24 mouse cellular contexts compared by ENCODE assay signal in the genomic region with DNA sequence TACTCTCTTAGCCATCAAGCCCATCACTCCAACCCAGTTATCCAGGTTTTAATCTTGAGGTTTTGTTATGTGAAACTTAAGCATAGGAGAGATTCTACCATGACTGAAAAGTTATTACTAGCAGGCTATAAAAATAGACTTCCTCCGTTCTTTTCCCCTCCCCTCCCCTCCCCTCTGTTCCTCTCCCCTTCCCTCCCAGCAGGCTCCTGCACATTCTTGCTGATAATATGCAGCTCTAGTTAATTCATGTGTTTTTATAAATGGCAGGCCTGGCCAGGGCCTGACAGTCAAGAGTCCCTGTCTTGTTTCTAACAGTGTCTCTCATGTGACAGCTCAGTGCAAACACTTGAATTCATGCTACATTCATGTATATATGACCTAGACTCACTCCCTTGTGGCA. TPM values are rescaled to one million over a fixed set of nuclear protein-coding genes. Genes with fewer than 3 reads are reported as not detected.
DNase-seq lines count a peak whose midpoint lies in the region; ATAC-seq and TF ChIP-seq lines count a peak whose summit lies in the region.
"Had no signal": no experiment of that assay in that cellular context is flagged by ENCODE, and none has a peak within 500 bp of the region (broad histone marks: within the 10 kb centered on the region; RNA-seq: fewer than 3 reads in every experiment).

No protein-coding gene starts in this region.

- no peak for DNase-seq in heart, embryonic 10.5 days (ENCODE audit: low spot score)
- no peak for DNase-seq in heart, postnatal 14 days
- DNase-seq in heart, postnatal 0 days (ENCODE audit: low spot score), result peak; percentile 64
- no peak for DNase-seq in heart, adult 11 months
- DNase-seq: adrenal gland, adult 2 months; adrenal gland, postnatal 14 days; cerebellum, adult 11 months; cerebellum, adult 2 months; cerebellum, adult 9-11 months; cerebellum, postnatal 25 days; forebrain, postnatal 0 days; gastrocnemius, postnatal 10 days; gastrocnemius, postnatal 36 days; kidney, adult 2 months had no signal

- no peaks in the 10 kb centered on the region for H3K9me3 ChIP-seq in heart, embryonic 11.5 days (replicated peaks; ENCODE audit: control insufficient read depth, low read length)
- H3K9me3 ChIP-seq in heart, embryonic 10.5 days, result no peaks in the 10 kb centered on the region
- no peaks in the 10 kb centered on the region for H3K9me3 ChIP-seq in heart, embryonic 14.5 days (ENCODE audit: control insufficient read depth, low read length)
- H3K9me3 ChIP-seq in heart, postnatal 0 days (replicated peaks; ENCODE audit: control insufficient read depth, low read length), result no peaks in the 10 kb centered on the region
- H3K9me3 ChIP-seq: embryonic facial prominence, embryonic 12.5 days; embryonic facial prominence, embryonic 15.5 days; hindbrain, embryonic 12.5 days; hindbrain, embryonic 15.5 days had no signal

- WGBS in heart, embryonic 11.5 days (ENCODE audit: insufficient replicate concordance), result 26% methylated on average over 1 of the region's 1 CpGs
- 44% methylated on average over 1 of the region's 1 CpGs for WGBS in heart, embryonic 10.5 days
- WGBS in heart, embryonic 14.5 days, result 21% methylated on average over 1 of the region's 1 CpGs
- 10% methylated on average over 1 of the region's 1 CpGs for WGBS in heart, postnatal 0 days

- peaks cover 22% of the 10 kb centered on the region for H3K36me3 ChIP-seq in heart, embryonic 11.5 days (ENCODE audit: control insufficient read depth, insufficient read depth, low read length)
- H3K36me3 ChIP-seq in heart, embryonic 10.5 days, result peaks cover 96% of the 10 kb centered on the region
- peaks cover 97% of the 10 kb centered on the region for H3K36me3 ChIP-seq in heart, embryonic 14.5 days (ENCODE audit: control insufficient read depth, insufficient read depth, low read length)
- peaks cover 94% of the 10 kb centered on the region for H3K36me3 ChIP-seq in heart, postnatal 0 days (replicated peaks; ENCODE audit: control insufficient read depth, insufficient read depth, low read length)

- no peak for ATAC-seq in heart, embryonic 11.5 days (replicated peaks; ENCODE audit: insufficient number of reproducible peaks, low FRiP score, low TSS enrichment)
- ATAC-seq in heart, embryonic 14.5 days (ENCODE audit: insufficient number of reproducible peaks, insufficient read depth, low FRiP score, low read depth), result no peak; the same call in 1 of the 2 replicates
- peak; percentile 62 for ATAC-seq in heart, postnatal 0 days (ENCODE audit: insufficient read depth, low read depth)
- ATAC-seq: CD4-positive, CD25-positive, alpha-beta regulatory T cell, adult 4 months; forebrain, embryonic 14.5 days; forebrain, postnatal 0 days; intestine, postnatal 0 days had no signal

- no peak for TF ChIP-seq EP300 in heart, postnatal 0 days (IDR thresholded peaks at IDR 0.05; ENCODE audit: low read depth)

- intact Hi-C loops in heart, postnatal 14 days (cut with DNase I), result no loop called here

- H3K27ac ChIP-seq in heart, embryonic 11.5 days (ENCODE audit: low read depth, low read length), result peak overlapping the region; percentile 41
- no peak overlapping the region for H3K27ac ChIP-seq in heart, embryonic 10.5 days
- peak overlapping the region; percentile 83 for H3K27ac ChIP-seq in heart, embryonic 14.5 days (replicated peaks in 1 of 2; ENCODE audit: control insufficient read depth in 1 of 2, insufficient read depth in 1 of 2, low read depth in 2 of 2, low read length in 2 of 2)
- H3K27ac ChIP-seq in heart, postnatal 0 days (ENCODE audit: low read depth), result peak overlapping the region; percentile 70
- H3K27ac ChIP-seq: embryonic facial prominence, embryonic 12.5 days; embryonic facial prominence, embryonic 15.5 days; hindbrain, embryonic 12.5 days; hindbrain, embryonic 15.5 days had no signal

- H3K4me2 ChIP-seq in heart, embryonic 11.5 days, result 0 out of 2 replicates have a peak overlapping the region, but pooled peaks have one; percentile 1
- peak overlapping the region; percentile 40 for H3K4me2 ChIP-seq in heart, embryonic 14.5 days (ENCODE audit: low read length)
- 0 out of 2 replicates have a peak overlapping the region, but pooled peaks have one; percentile 7 for H3K4me2 ChIP-seq in heart, postnatal 0 days (ENCODE audit: low read depth, low read length)
- H3K4me2 ChIP-seq: embryonic facial prominence, embryonic 12.5 days; embryonic facial prominence, embryonic 15.5 days; hindbrain, embryonic 12.5 days; hindbrain, embryonic 15.5 days had no signal

- H3K4me1 ChIP-seq in heart, embryonic 11.5 days (ENCODE audit: control insufficient read depth, insufficient read depth, low read length), result peaks cover 9% of the 10 kb centered on the region; the same call in 1 of the 2 replicates
- peaks cover 15% of the 10 kb centered on the region; the same call in 1 of the 2 replicates for H3K4me1 ChIP-seq in heart, embryonic 10.5 days
- H3K4me1 ChIP-seq in heart, embryonic 14.5 days (ENCODE audit: control insufficient read depth in 2 of 2, insufficient read depth in 2 of 2, low read length in 2 of 2), result peaks cover 10 to 29% of the 10 kb centered on the region in 2 experiments
- H3K4me1 ChIP-seq in heart, postnatal 0 days (ENCODE audit: control insufficient read depth, insufficient read depth), result peaks cover 14% of the 10 kb centered on the region
- H3K4me1 ChIP-seq: embryonic facial prominence, embryonic 12.5 days; embryonic facial prominence, embryonic 15.5 days; hindbrain, embryonic 12.5 days; hindbrain, embryonic 15.5 days had no signal

- no peak for TF ChIP-seq CTCF in heart, postnatal 0 days (IDR thresholded peaks at IDR 0.05; ENCODE audit: low read depth)

- H3K27me3 ChIP-seq in heart, embryonic 11.5 days (ENCODE audit: control insufficient read depth, insufficient read depth, low read length), result no peaks in the 10 kb centered on the region
- H3K27me3 ChIP-seq in heart, embryonic 10.5 days (ENCODE audit: insufficient read depth, poor library complexity, severe bottlenecking), result no peaks in the 10 kb centered on the region
- H3K27me3 ChIP-seq in heart, embryonic 14.5 days (ENCODE audit: control insufficient read depth, insufficient read depth, low read length), result no peaks in the 10 kb centered on the region
- H3K27me3 ChIP-seq in heart, postnatal 0 days (ENCODE audit: control insufficient read depth, insufficient read depth, low read length), result no peaks in the 10 kb centered on the region
- H3K27me3 ChIP-seq: embryonic facial prominence, embryonic 12.5 days; embryonic facial prominence, embryonic 15.5 days; hindbrain, embryonic 12.5 days; hindbrain, embryonic 15.5 days had no signal

- H3K9ac ChIP-seq in heart, embryonic 11.5 days (ENCODE audit: low read depth, low read length), result no peak overlapping the region
- H3K9ac ChIP-seq in heart, embryonic 14.5 days (ENCODE audit: low read length), result peak overlapping the region; percentile 55
- H3K9ac ChIP-seq in heart, postnatal 0 days (replicated peaks; ENCODE audit: low read depth, low read length), result no peak overlapping the region
- H3K9ac ChIP-seq: embryonic facial prominence, embryonic 12.5 days; embryonic facial prominence, embryonic 15.5 days; forebrain, postnatal 0 days; hindbrain, embryonic 12.5 days; hindbrain, embryonic 15.5 days had no signal

- H3K4me3 ChIP-seq in heart, embryonic 11.5 days (ENCODE audit: low read depth, low read length), result no peak overlapping the region
- H3K4me3 ChIP-seq in heart, embryonic 10.5 days, result no peak overlapping the region
- H3K4me3 ChIP-seq in heart, embryonic 14.5 days (ENCODE audit: control insufficient read depth in 1 of 2, insufficient read depth in 1 of 2, low read depth in 1 of 2, low read length in 2 of 2), result no peak overlapping the region
- H3K4me3 ChIP-seq in heart, postnatal 0 days (ENCODE audit: low read depth, low read length), result no peak overlapping the region
- H3K4me3 ChIP-seq: embryonic facial prominence, embryonic 12.5 days; embryonic facial prominence, embryonic 15.5 days; hindbrain, embryonic 12.5 days; hindbrain, embryonic 15.5 days had no signal

RNA-seq across cellular contexts. Expression of gene Lamp1, which starts 11.5 kb away (rescaled TPM):
- polyA plus RNA-seq in heart, embryonic 11.5 days (2014; fragmentation: Nextera tagmentation; extraction: Ambion mirVana), result 334 and 393 TPM in 2 replicates
- 290 and 334 TPM in 2 replicates for polyA plus RNA-seq in heart, embryonic 10.5 days (2016; fragmentation: Nextera tagmentation; extraction: Ambion mirVana)
- 355 and 361 TPM in 2 replicates for polyA plus RNA-seq in heart, embryonic 14.5 days (2014; fragmentation: Nextera tagmentation; extraction: Ambion mirVana)
- total RNA-seq in heart, postnatal 14 days (2021), result 100 to 1,000 TPM; 328 to 332 TPM
- 317 and 327 TPM in 2 replicates for total RNA-seq in heart, postnatal 0 days (2014; rRNA removed; ENCODE audit: low replicate concordance)
- polyA plus RNA-seq in heart, postnatal 0 days (2015; fragmentation: Nextera tagmentation; extraction: Ambion mirVana), result 266 and 267 TPM in 2 replicates

RNA-seq across cellular contexts. Expression of gene Grtp1, which starts 29.9 kb away (rescaled TPM):
- 28.2 and 30.6 TPM in 2 replicates for polyA plus RNA-seq in heart, embryonic 11.5 days (2014; fragmentation: Nextera tagmentation; extraction: Ambion mirVana)
- polyA plus RNA-seq in heart, embryonic 10.5 days (2016; fragmentation: Nextera tagmentation; extraction: Ambion mirVana), result 30.5 and 34.0 TPM in 2 replicates
- 19.6 and 21.3 TPM in 2 replicates for polyA plus RNA-seq in heart, embryonic 14.5 days (2014; fragmentation: Nextera tagmentation; extraction: Ambion mirVana)
- total RNA-seq in heart, postnatal 14 days (2021), result 1 to 10 TPM; 2.8 to 2.9 TPM
- 4.4 and 9.9 TPM in 2 replicates for total RNA-seq in heart, postnatal 0 days (2014; rRNA removed; ENCODE audit: low replicate concordance)
- polyA plus RNA-seq in heart, postnatal 0 days (2015; fragmentation: Nextera tagmentation; extraction: Ambion mirVana), result 10.0 and 11.9 TPM in 2 replicates
- total RNA-seq: granulocyte monocyte progenitor cell, adult 5-6 weeks had no signal
